Mouse (Mus musculus): ENCODE measurements around the gene Saxo1. TPM values are rescaled to one million over a fixed set of nuclear protein-coding genes. Genes with fewer than 3 reads are reported as not detected.

Gene Saxo1
- total and polyA plus RNA-seq, 3 experiments, result not detected

GRCm38 (mm10) chr4:86527162-86528136 lies 30.7 kb downstream of the Saxo1 start:
- Histone ChIP-seq H3K36me3 (ENCODE audit: control insufficient read depth in 1 of 2, insufficient read depth in 2 of 2, low read length in 2 of 2) (no peaks in the 10 kb centered on the region), H3K4me3 (ENCODE audit: control insufficient read depth in 1 of 2, insufficient read depth in 1 of 2, low read depth in 2 of 2, low read length in 2 of 2) (no peak overlapping the region), H3K27me3 (ENCODE audit: control insufficient read depth in 1 of 2, insufficient read depth in 2 of 2, low read length in 2 of 2) (peaks cover 0 to 7% of the 10 kb centered on the region in 2 experiments; a peak in 3 of 4 replicates), H3K4me1 (ENCODE audit: control insufficient read depth in 1 of 2, insufficient read depth in 2 of 2, low read length in 2 of 2) (no peaks in the 10 kb centered on the region), H3K79me2 (ENCODE audit: control insufficient read depth, insufficient read depth, low read length, poor library complexity) (no peaks in the 10 kb centered on the region), H3K27ac (ENCODE audit: control insufficient read depth, low read depth, low read length) (no peak overlapping the region), H3K9me3 (replicated peaks; ENCODE audit: insufficient read depth, low read length) (no peaks in the 10 kb centered on the region), H3K9ac (ENCODE audit: control insufficient read depth, low read depth, low read length, poor library complexity, severe bottlenecking) (no peak overlapping the region)
- DNase-seq (ENCODE audit: low read depth, low spot score), result no peak
- TF ChIP-seq MAZ (IDR thresholded peaks at IDR 0.05; ENCODE audit: low read depth, low read length), result no peak

GRCm38 (mm10) chr4:86524483-86524882 lies 33.6 kb downstream of the Saxo1 start:
- no peak overlapping the region for H3K27ac ChIP-seq (ENCODE audit: control insufficient read depth, low read depth, low read length)
- H3K4me1 ChIP-seq (ENCODE audit: control insufficient read depth in 1 of 2, insufficient read depth in 2 of 2, low read length in 2 of 2), result no peaks in the 10 kb centered on the region
- TF ChIP-seq MAZ (IDR thresholded peaks at IDR 0.05; ENCODE audit: low read depth, low read length) (no peak), MXI1 (IDR thresholded peaks at IDR 0.05; ENCODE audit: low read depth, low read length) (no peak), MEF2A (IDR thresholded peaks at IDR 0.05; ENCODE audit: extremely low read depth, insufficient replicate concordance, low read depth, low read length, poor library complexity, severe bottlenecking) (no peak), HCFC1 (IDR thresholded peaks at IDR 0.05; ENCODE audit: low read depth, low read length) (no peak), UBTF (IDR thresholded peaks at IDR 0.05; ENCODE audit: borderline replicate concordance, insufficient read depth, low read depth, low read length) (no peak), USF1 (IDR thresholded peaks at IDR 0.05; ENCODE audit: low read depth, low read length) (no peak)
- peaks cover 0 to 7% of the 10 kb centered on the region in 2 experiments; a peak in 2 of 4 replicates for H3K27me3 ChIP-seq (ENCODE audit: control insufficient read depth in 1 of 2, insufficient read depth in 2 of 2, low read length in 2 of 2)
- no peak overlapping the region for H3K4me3 ChIP-seq (ENCODE audit: control insufficient read depth in 1 of 2, insufficient read depth in 1 of 2, low read depth in 2 of 2, low read length in 2 of 2)
- H3K79me2 ChIP-seq (ENCODE audit: control insufficient read depth, insufficient read depth, low read length, poor library complexity), result no peaks in the 10 kb centered on the region
- DNase-seq (ENCODE audit: low read depth, low spot score), result no peak
- no peak overlapping the region for H3K9ac ChIP-seq (ENCODE audit: control insufficient read depth, low read depth, low read length, poor library complexity, severe bottlenecking)
- H3K9me3 ChIP-seq (replicated peaks; ENCODE audit: insufficient read depth, low read length), result no peaks in the 10 kb centered on the region
- no peaks in the 10 kb centered on the region for H3K36me3 ChIP-seq (ENCODE audit: control insufficient read depth in 1 of 2, insufficient read depth in 2 of 2, low read length in 2 of 2)

GRCm38 (mm10) chr4:86523771-86524170 lies 34.4 kb downstream of the Saxo1 start:
- no peak for DNase-seq (ENCODE audit: low read depth, low spot score)
- H3K4me1 ChIP-seq (ENCODE audit: control insufficient read depth in 1 of 2, insufficient read depth in 2 of 2, low read length in 2 of 2), result no peaks in the 10 kb centered on the region
- no peak for TF ChIP-seq ZC3H11A (IDR thresholded peaks at IDR 0.05; ENCODE audit: low read depth, low read length)
- no peak for TF ChIP-seq MXI1 (IDR thresholded peaks at IDR 0.05; ENCODE audit: low read depth, low read length)
- TF ChIP-seq USF1 (IDR thresholded peaks at IDR 0.05; ENCODE audit: low read depth, low read length), result no peak
- no peak for TF ChIP-seq GATA1 (IDR thresholded peaks at IDR 0.05; ENCODE audit: low read depth, low read length)
- TF ChIP-seq MYC (IDR thresholded peaks at IDR 0.05; ENCODE audit: low read depth, low read length), result no peak
- no peak for TF ChIP-seq CHD1 (IDR thresholded peaks at IDR 0.05; ENCODE audit: low read depth, low read length)
- TF ChIP-seq MAX (IDR thresholded peaks at IDR 0.05; ENCODE audit: low read length), result no peak
- TF ChIP-seq ZNF384 (IDR thresholded peaks at IDR 0.05; ENCODE audit: low read depth, low read length), result no peak
- no peak for TF ChIP-seq CTCF (IDR thresholded peaks at IDR 0.05 in 2 of 3, conservative IDR thresholded peaks at IDR 0.05 in 1 of 3; ENCODE audit: control insufficient read depth in 1 of 3, insufficient read depth in 1 of 3, low read depth in 2 of 3, low read length in 3 of 3, poor library complexity in 1 of 3, severe bottlenecking in 1 of 3)
- TF ChIP-seq TCF12 (IDR thresholded peaks at IDR 0.05; ENCODE audit: low read depth, low read length), result no peak
- TF ChIP-seq MYB (IDR thresholded peaks at IDR 0.05; ENCODE audit: low read depth, low read length), result no peak
- no peak for TF ChIP-seq BHLHE40 (IDR thresholded peaks at IDR 0.05; ENCODE audit: borderline replicate concordance, low read depth, low read length)
- no peak for TF ChIP-seq MAFK (IDR thresholded peaks at IDR 0.05; ENCODE audit: borderline replicate concordance, low read depth, low read length)
- no peak for TF ChIP-seq EP300 (IDR thresholded peaks at IDR 0.05; ENCODE audit: low read depth in 1 of 2, low read length in 2 of 2)
- no peak for TF ChIP-seq ETS1 (IDR thresholded peaks at IDR 0.05; ENCODE audit: low read depth, low read length)
- no peak for TF ChIP-seq POLR2AphosphoS2 (IDR thresholded peaks at IDR 0.05; ENCODE audit: low read length)
- no peak for TF ChIP-seq POLR2AphosphoS5 (IDR thresholded peaks at IDR 0.05; ENCODE audit: borderline replicate concordance, low read depth, low read length)

More at GRCm38 (mm10) chr4:86523771-86524170, 34.4 kb downstream of the Saxo1 start:
- no peak overlapping the region for H3K4me3 ChIP-seq (ENCODE audit: control insufficient read depth in 1 of 2, insufficient read depth in 1 of 2, low read depth in 2 of 2, low read length in 2 of 2)
- H3K27me3 ChIP-seq (ENCODE audit: control insufficient read depth in 1 of 2, insufficient read depth in 2 of 2, low read length in 2 of 2), result peaks cover 0 to 8% of the 10 kb centered on the region in 2 experiments; a peak in 3 of 4 replicates
- no peaks in the 10 kb centered on the region for H3K79me2 ChIP-seq (ENCODE audit: control insufficient read depth, insufficient read depth, low read length, poor library complexity)
- H3K36me3 ChIP-seq (ENCODE audit: control insufficient read depth in 1 of 2, insufficient read depth in 2 of 2, low read length in 2 of 2), result no peaks in the 10 kb centered on the region
- H3K9ac ChIP-seq (ENCODE audit: control insufficient read depth, low read depth, low read length, poor library complexity, severe bottlenecking), result no peak overlapping the region
- H3K27ac ChIP-seq (ENCODE audit: control insufficient read depth, low read depth, low read length), result no peak overlapping the region
- H3K9me3 ChIP-seq (replicated peaks; ENCODE audit: insufficient read depth, low read length), result no peaks in the 10 kb centered on the region

Measured in MEL (cell line).